Mouse (Mus musculus): ENCODE data around the gene P4ha3. TPM values are rescaled to one million over a fixed set of nuclear protein-coding genes. Genes with fewer than 3 reads are reported as not detected.

P4ha3 gene
- polyA plus RNA-seq, 1 experiment, result not detected

DNA sequence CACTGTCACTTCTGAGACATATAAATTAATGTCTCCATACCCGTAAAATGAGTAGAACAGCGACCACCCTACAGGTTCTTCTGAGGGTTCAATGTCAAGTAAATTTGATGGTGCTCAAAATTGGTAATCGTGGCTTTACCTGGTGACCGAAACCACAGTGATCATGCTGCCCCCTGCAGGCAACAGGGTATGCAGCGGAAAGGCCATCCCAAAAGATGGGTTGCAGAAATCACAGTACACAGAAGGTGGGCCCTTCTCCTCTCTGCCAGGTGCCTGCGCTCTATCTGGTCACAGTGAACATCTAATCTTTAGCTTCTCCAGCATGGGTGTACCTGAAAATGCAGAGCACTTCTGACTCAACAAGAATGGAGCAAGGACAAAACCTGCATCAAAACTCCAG is 40.2 kb downstream of the P4ha3 start:
- H3K27ac ChIP-seq (replicated peaks; ENCODE audit: low read depth, low read length), result no peak overlapping the region
- no peak overlapping the region for H3K4me3 ChIP-seq (ENCODE audit: insufficient read depth, low read depth, low read length)
- H3K4me1 ChIP-seq (ENCODE audit: control insufficient read depth, insufficient read depth, insufficient read length, low read length), result no peaks in the 10 kb centered on the region

DNA sequence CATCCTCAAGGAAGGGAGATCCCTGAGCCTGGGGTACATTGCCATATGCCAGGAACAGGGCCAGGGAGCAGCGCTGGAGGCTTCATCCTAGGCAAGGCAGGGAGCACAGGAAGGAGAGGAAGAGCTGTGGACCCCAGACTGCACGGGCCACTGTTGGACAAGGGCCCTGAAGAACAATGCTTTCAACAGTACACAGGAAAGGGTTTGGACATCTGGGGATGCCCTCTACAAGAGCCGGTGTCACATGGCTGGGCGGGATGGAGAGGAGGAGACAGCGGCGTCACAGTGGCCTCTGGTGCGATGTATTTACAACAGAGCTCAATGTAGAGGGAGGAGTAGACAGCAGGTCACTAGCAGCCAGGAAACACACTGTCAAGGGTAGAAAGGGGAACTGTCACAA is 42.2 kb downstream of the P4ha3 start:
- H3K4me1 ChIP-seq (ENCODE audit: control insufficient read depth, insufficient read depth, insufficient read length, low read length), result no peaks in the 10 kb centered on the region
- no peak overlapping the region for H3K4me3 ChIP-seq (ENCODE audit: insufficient read depth, low read depth, low read length)
- H3K27ac ChIP-seq (replicated peaks; ENCODE audit: low read depth, low read length), result no peak overlapping the region

DNA sequence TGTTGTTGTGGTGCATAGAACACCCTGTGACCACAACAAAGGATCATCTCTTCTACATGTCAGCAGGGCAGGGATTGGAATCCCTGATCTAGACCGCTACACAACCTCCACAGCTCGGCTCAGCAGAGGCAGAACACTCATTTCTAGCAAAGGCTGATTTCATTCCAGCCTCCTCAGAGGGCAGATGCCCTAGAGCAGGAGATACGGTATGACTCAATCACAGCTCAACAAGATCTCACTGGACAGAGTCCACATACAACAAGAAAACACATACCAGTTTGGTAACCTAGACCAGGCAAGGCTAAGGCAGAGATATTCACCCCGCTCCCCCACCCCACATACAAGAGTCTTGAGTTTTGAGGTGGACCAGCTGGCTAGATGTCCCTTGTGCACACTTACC is 43.3 kb downstream of the P4ha3 start:
- Histone ChIP-seq H3K27ac (replicated peaks; ENCODE audit: low read depth, low read length) (no peak overlapping the region), H3K4me3 (ENCODE audit: insufficient read depth, low read depth, low read length) (no peak overlapping the region)

DNA sequence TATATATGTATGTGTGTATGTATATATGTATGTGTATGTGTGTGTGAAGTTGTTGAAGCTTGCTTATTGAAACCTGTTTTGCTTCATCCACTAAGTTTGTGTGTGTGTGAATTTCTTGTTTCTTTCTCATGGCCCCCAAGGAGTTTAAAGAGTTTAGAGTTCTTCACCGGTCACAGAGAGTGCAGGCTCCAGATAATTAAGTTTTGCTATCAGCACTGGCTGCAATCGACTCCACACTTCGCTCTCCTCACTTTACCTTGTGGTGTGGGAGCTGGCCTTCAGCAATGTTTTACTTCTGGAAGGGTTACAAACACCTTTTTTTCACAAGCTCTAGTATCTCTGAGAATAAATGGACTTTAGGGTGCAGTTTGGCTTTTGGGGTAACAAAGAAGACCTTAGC is 45.9 kb downstream of the P4ha3 start:
- no peaks in the 10 kb centered on the region for H3K4me1 ChIP-seq (ENCODE audit: control insufficient read depth, insufficient read depth, insufficient read length, low read length)
- no peak overlapping the region for H3K4me3 ChIP-seq (ENCODE audit: insufficient read depth, low read depth, low read length)
- no peak overlapping the region for H3K27ac ChIP-seq (replicated peaks; ENCODE audit: low read depth, low read length)

More for the DNA sequence above, 43.3 kb downstream of the P4ha3 start:
- H3K4me1 ChIP-seq (ENCODE audit: control insufficient read depth, insufficient read depth, insufficient read length, low read length), result no peaks in the 10 kb centered on the region

GRCm38 (mm10) chr7:100335921-100336320 is 50.6 kb downstream of the P4ha3 start:
- no peak overlapping the region for H3K27ac ChIP-seq (replicated peaks; ENCODE audit: low read depth, low read length)
- no peaks in the 10 kb centered on the region for H3K4me1 ChIP-seq (ENCODE audit: control insufficient read depth, insufficient read depth, insufficient read length, low read length)
- no peak overlapping the region for H3K4me3 ChIP-seq (ENCODE audit: insufficient read depth, low read depth, low read length)

DNA sequence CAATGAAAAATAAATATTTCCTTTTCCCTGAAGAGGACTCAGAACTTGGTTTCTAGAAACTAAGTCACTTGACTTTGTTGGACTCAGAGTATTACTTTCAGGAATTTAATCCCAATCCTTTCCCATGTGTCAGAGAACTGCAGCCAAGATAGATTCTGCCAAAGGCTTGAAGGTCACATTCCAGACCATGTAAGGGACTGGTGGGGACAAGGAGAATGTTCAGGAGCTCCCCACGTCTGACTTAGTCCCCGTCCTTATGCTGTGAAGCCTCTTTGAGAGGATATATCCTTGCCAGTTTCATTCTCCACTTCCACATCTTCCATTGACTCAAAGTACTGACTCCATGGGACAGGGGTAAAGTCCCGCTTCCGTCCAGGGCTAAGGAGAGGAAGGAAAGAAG is 69.7 kb downstream of the P4ha3 start:
- Histone ChIP-seq H3K4me1 (ENCODE audit: control insufficient read depth, insufficient read depth, insufficient read length, low read length) (peaks cover 2% of the 10 kb centered on the region; the same call in 1 of the 2 replicates), H3K4me3 (ENCODE audit: insufficient read depth, low read depth, low read length) (no peak overlapping the region), H3K27ac (replicated peaks; ENCODE audit: low read depth, low read length) (no peak overlapping the region)

- Histone ChIP-seq H3K4me1 (ENCODE audit: control insufficient read depth, insufficient read depth, insufficient read length, low read length) (peaks cover 2% of the 10 kb centered on the region; the same call in 1 of the 2 replicates), H3K27ac (replicated peaks; ENCODE audit: low read depth, low read length) (no peak overlapping the region), H3K4me3 (ENCODE audit: insufficient read depth, low read depth, low read length) (no peak overlapping the region)
Observed at GRCm38 (mm10) chr7:100356324-100356723, 71.0 kb downstream of the P4ha3 start.

- H3K4me3 ChIP-seq (ENCODE audit: insufficient read depth, low read depth, low read length), result no peak overlapping the region
- H3K27ac ChIP-seq (replicated peaks; ENCODE audit: low read depth, low read length), result no peak overlapping the region
- H3K4me1 ChIP-seq (ENCODE audit: control insufficient read depth, insufficient read depth, insufficient read length, low read length), result peaks cover 2% of the 10 kb centered on the region; the same call in 1 of the 2 replicates
Observed at GRCm38 (mm10) chr7:100356768-100357167, 71.4 kb downstream of the P4ha3 start.

DNA sequence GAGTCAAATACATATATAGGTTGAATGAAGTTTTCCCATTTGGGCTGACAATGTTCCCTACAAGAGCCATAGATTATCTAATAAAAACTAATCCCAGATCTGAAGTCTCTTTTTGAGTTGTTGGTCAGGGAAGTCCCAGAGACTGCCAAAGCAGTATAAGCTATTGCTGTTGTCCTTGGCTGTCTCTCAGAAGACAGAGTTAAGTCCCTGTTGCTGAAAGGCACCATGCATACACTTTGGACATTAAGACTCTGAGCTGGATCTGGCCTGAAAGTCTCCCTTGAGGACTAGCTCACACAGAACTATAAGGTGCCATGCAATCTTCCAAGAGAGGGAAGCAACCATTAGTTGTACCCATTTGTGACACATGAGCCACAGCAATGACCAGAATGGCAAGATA is 72.5 kb downstream of the P4ha3 start:
- Histone ChIP-seq H3K4me3 (ENCODE audit: insufficient read depth, low read depth, low read length) (no peak overlapping the region), H3K4me1 (ENCODE audit: control insufficient read depth, insufficient read depth, insufficient read length, low read length) (peaks cover 2% of the 10 kb centered on the region; the same call in 1 of the 2 replicates), H3K27ac (replicated peaks; ENCODE audit: low read depth, low read length) (no peak overlapping the region)

- Histone ChIP-seq H3K4me1 (ENCODE audit: control insufficient read depth, insufficient read depth, insufficient read length, low read length) (no peaks in the 10 kb centered on the region; the same call in 1 of the 2 replicates), H3K4me3 (ENCODE audit: insufficient read depth, low read depth, low read length) (no peak overlapping the region), H3K27ac (replicated peaks; ENCODE audit: low read depth, low read length) (no peak overlapping the region)
Observed at GRCm38 (mm10) chr7:100363162-100363561, 77.8 kb downstream of the P4ha3 start.

- no peak overlapping the region for H3K27ac ChIP-seq (replicated peaks; ENCODE audit: low read depth, low read length)
- no peak overlapping the region for H3K4me3 ChIP-seq (ENCODE audit: insufficient read depth, low read depth, low read length)
- H3K4me1 ChIP-seq (ENCODE audit: control insufficient read depth, insufficient read depth, insufficient read length, low read length), result no peaks in the 10 kb centered on the region; the same call in 1 of the 2 replicates
Observed at GRCm38 (mm10) chr7:100364888-100365287, 79.6 kb downstream of the P4ha3 start.

Other genes starting within 250 kb of the P4ha3 start
- gene Pold3, start 164.0 kb upstream of the P4ha3 start, polyA plus RNA-seq (2012; ENCODE audit: insufficient read depth, insufficient read length, missing spikeins), result 5.4 and 8.1 TPM in 2 replicates
- gene Lipt2, start 126.2 kb upstream of the P4ha3 start, polyA plus RNA-seq (2012; ENCODE audit: insufficient read depth, insufficient read length, missing spikeins), result 5.9 and 12.3 TPM in 2 replicates
- gene Kcne3, start 109.0 kb upstream of the P4ha3 start, polyA plus RNA-seq (2012; ENCODE audit: insufficient read depth, insufficient read length, missing spikeins), result not detected in 2 replicates
- 2.0 and 2.1 TPM in 2 replicates for gene Pgm2l1, start 58.1 kb upstream of the P4ha3 start, polyA plus RNA-seq (2012; ENCODE audit: insufficient read depth, insufficient read length, missing spikeins)
- gene C2cd3, start 86.7 kb downstream of the P4ha3 start, polyA plus RNA-seq (2012; ENCODE audit: insufficient read depth, insufficient read length, missing spikeins), result 5.7 and 9.1 TPM in 2 replicates
- 34.9 and 38.1 TPM in 2 replicates for gene Ppme1, start 86.8 kb downstream of the P4ha3 start, polyA plus RNA-seq (2012; ENCODE audit: insufficient read depth, insufficient read length, missing spikeins)
- gene Ucp3, start 187.5 kb downstream of the P4ha3 start, polyA plus RNA-seq (2012; ENCODE audit: insufficient read depth, insufficient read length, missing spikeins), result 61.6 and 107 TPM in 2 replicates
- gene Ucp2, start 207.8 kb downstream of the P4ha3 start, polyA plus RNA-seq (2012; ENCODE audit: insufficient read depth, insufficient read length, missing spikeins), result 54.8 and 55.8 TPM in 2 replicates
- gene Dnajb13, start 229.4 kb downstream of the P4ha3 start, polyA plus RNA-seq (2012; ENCODE audit: insufficient read depth, insufficient read length, missing spikeins), result 2.6 and 2.7 TPM in 2 replicates

Data from brown adipose tissue, adult 24 weeks (tissue).